Mouse (Mus musculus) stomach, embryonic 14.5 days (tissue): ENCODE data around the gene Usp40. TPM values are rescaled to one million over a fixed set of nuclear protein-coding genes. Genes with fewer than 3 reads are reported as not detected.

Experiments used
- ATAC-seq: fragments of 200-750 bp; cut with Nextera tagmentation; 2 replicates; pipeline ENCODE4 v1.8.0; 2017; ENCODE audit warnings: low read depth, moderate TSS enrichment; ENCODE audit not compliant: insufficient number of reproducible peaks, insufficient read depth, low FRiP score
- H3K27ac ChIP-seq: fragments of 300-500 bp; sonication (generic); 2 replicates; pipeline ENCODE4 v1.5.1; 2014; ENCODE audit warnings: mild to moderate bottlenecking, low read length, moderate library complexity, mixed read lengths
- H3K27me3 ChIP-seq: fragments of 300-500 bp; sonication (generic); 2 replicates; pipeline ENCODE4 v1.6.1; 2014; ENCODE audit warnings: low read length, control low read depth, mixed read lengths; ENCODE audit not compliant: control insufficient read depth, insufficient read depth
- H3K36me3 ChIP-seq: fragments of 300-500 bp; sonication (generic); 2 replicates; pipeline ENCODE4 v1.6.1; 2014; ENCODE audit warnings: mild to moderate bottlenecking, control low read depth, low read length, moderate library complexity, mixed read lengths; ENCODE audit not compliant: control insufficient read depth, insufficient read depth
- H3K4me1 ChIP-seq: fragments of 300-500 bp; sonication (generic); 2 replicates; pipeline ENCODE4 v1.6.1; 2014; ENCODE audit warnings: low read length, control low read depth, mixed read lengths; ENCODE audit not compliant: control insufficient read depth, insufficient read depth
- H3K4me2 ChIP-seq: fragments of 300-500 bp; sonication (generic); replicated peaks from 2 replicates; pipeline ENCODE4 v1.6.1; 2014; ENCODE audit warnings: low read depth, low read length, control low read depth
- H3K4me3 ChIP-seq: fragments of 300-500 bp; sonication (generic); 2 replicates; pipeline ENCODE4 v1.5.1; 2014; ENCODE audit warnings: low read depth, low read length, control low read depth
- H3K9ac ChIP-seq: fragments of 300-500 bp; sonication (generic); replicated peaks from 2 replicates; pipeline ENCODE4 v1.6.1; 2014; ENCODE audit warnings: low read depth, mild to moderate bottlenecking, control low read depth, low read length, moderate library complexity, mixed read lengths
- H3K9me3 ChIP-seq: fragments of 300-500 bp; sonication (generic); 2 replicates; pipeline ENCODE4 v1.6.1; 2016; ENCODE audit warnings: low read depth, low read length, control low read depth; ENCODE audit not compliant: control insufficient read depth
- WGBS: fragments of 180-500 bp; shearing (Covaris S2); extraction: QIAGEN DNeasy Blood & Tissue Kit; methylation state at CpG from one replicate; pipeline ENCODE4 v1.1.7; 2014; 5-methylcytosine and 5-hydroxymethylcytosine counted together
- polyA plus RNA-seq: library from polyadenylated mRNA; unstranded; fragments of >200 nt; fragmentation: Nextera tagmentation; extraction: Ambion mirVana; gene quantifications from 2 replicates; pipeline ENCODE4 v1.2.1, GENCODE M21; 2014

The Usp40 gene
- polyA plus RNA-seq, 1 experiment from 2014 or later, result 43.9 TPM

GRCm38 (mm10) chr1:87917361-87917760, 91.0 kb downstream of the Usp40 start:
- Histone ChIP-seq H3K4me3 (no peak overlapping the region), H3K36me3 (peaks cover 40% of the 10 kb centered on the region), H3K27ac (no peak overlapping the region), H3K4me2 (no peak overlapping the region), H3K9ac (no peak overlapping the region), H3K9me3 (no peaks in the 10 kb centered on the region), H3K27me3 (no peaks in the 10 kb centered on the region), H3K4me1 (peaks cover 6% of the 10 kb centered on the region; the same call in 1 of the 2 replicates)
- WGBS, result 96% methylated on average over 3 of the region's 3 CpGs
- ATAC-seq, result no peak

GRCm38 (mm10) chr1:87913356-87913755, 95.0 kb downstream of the Usp40 start:
- Histone ChIP-seq H3K27ac (no peak overlapping the region), H3K27me3 (no peaks in the 10 kb centered on the region), H3K36me3 (peaks cover 23% of the 10 kb centered on the region), H3K4me1 (peaks cover 7% of the 10 kb centered on the region; the same call in 1 of the 2 replicates), H3K4me3 (no peak overlapping the region), H3K9me3 (no peaks in the 10 kb centered on the region), H3K4me2 (no peak overlapping the region), H3K9ac (no peak overlapping the region)
- no peak for ATAC-seq

GRCm38 (mm10) chr1:87910428-87910827, 97.9 kb downstream of the Usp40 start:
- Histone ChIP-seq H3K4me2 (no peak overlapping the region), H3K27me3 (no peaks in the 10 kb centered on the region), H3K9ac (no peak overlapping the region), H3K27ac (no peak overlapping the region), H3K36me3 (peaks cover 4% of the 10 kb centered on the region; the same call in 1 of the 2 replicates), H3K4me3 (no peak overlapping the region), H3K4me1 (peaks cover 7% of the 10 kb centered on the region; the same call in 1 of the 2 replicates), H3K9me3 (no peaks in the 10 kb centered on the region)
- WGBS, result 87% methylated on average over 1 of the region's 1 CpGs
- ATAC-seq, result no peak

GRCm38 (mm10) chr1:87909565-87909964, 98.8 kb downstream of the Usp40 start:
- no peak overlapping the region for H3K27ac ChIP-seq
- no peak for ATAC-seq

GRCm38 (mm10) chr1:87908736-87909135, 99.6 kb downstream of the Usp40 start:
- peaks cover 7% of the 10 kb centered on the region; the same call in 1 of the 2 replicates for H3K4me1 ChIP-seq
- H3K9me3 ChIP-seq, result no peaks in the 10 kb centered on the region
- H3K9ac ChIP-seq, result no peak overlapping the region
- H3K4me3 ChIP-seq, result no peak overlapping the region
- 69% methylated on average over 3 of the region's 3 CpGs for WGBS
- H3K27me3 ChIP-seq, result no peaks in the 10 kb centered on the region
- no peak overlapping the region for H3K4me2 ChIP-seq
- no peak for ATAC-seq
- H3K36me3 ChIP-seq, result peaks cover 4% of the 10 kb centered on the region; the same call in 1 of the 2 replicates
- H3K27ac ChIP-seq, result no peak overlapping the region

More at GRCm38 (mm10) chr1:87909565-87909964, 98.8 kb downstream of the Usp40 start:
- H3K9me3 ChIP-seq, result no peaks in the 10 kb centered on the region
- H3K9ac ChIP-seq, result no peak overlapping the region
- peaks cover 4% of the 10 kb centered on the region; the same call in 1 of the 2 replicates for H3K36me3 ChIP-seq
- no peaks in the 10 kb centered on the region for H3K27me3 ChIP-seq
- no peak overlapping the region for H3K4me2 ChIP-seq
- H3K4me3 ChIP-seq, result no peak overlapping the region
- H3K4me1 ChIP-seq, result peaks cover 7% of the 10 kb centered on the region; the same call in 1 of the 2 replicates

GRCm38 (mm10) chr1:87908006-87908405, 100.3 kb downstream of the Usp40 start:
- no peak overlapping the region for H3K4me3 ChIP-seq
- H3K4me1 ChIP-seq, result 0 out of 2 replicates have a peak, but pooled peaks cover 3% of the 10 kb centered on the region
- ATAC-seq, result no peak
- H3K4me2 ChIP-seq, result no peak overlapping the region
- WGBS, result 91% methylated on average over 2 of the region's 2 CpGs
- H3K27me3 ChIP-seq, result no peaks in the 10 kb centered on the region
- no peaks in the 10 kb centered on the region for H3K9me3 ChIP-seq
- H3K36me3 ChIP-seq, result peaks cover 4% of the 10 kb centered on the region; the same call in 1 of the 2 replicates
- no peak overlapping the region for H3K27ac ChIP-seq
- no peak overlapping the region for H3K9ac ChIP-seq

GRCm38 (mm10) chr1:87906361-87906956, 101.9 kb downstream of the Usp40 start:
- WGBS, result 83% methylated on average over 5 of the region's 5 CpGs
- ATAC-seq, result no peak
- Histone ChIP-seq H3K4me2 (no peak overlapping the region), H3K9me3 (no peaks in the 10 kb centered on the region), H3K27me3 (no peaks in the 10 kb centered on the region), H3K4me3 (no peak overlapping the region), H3K27ac (no peak overlapping the region), H3K9ac (no peak overlapping the region), H3K36me3 (peaks cover 4% of the 10 kb centered on the region; the same call in 1 of the 2 replicates), H3K4me1 (no peaks in the 10 kb centered on the region)

- Histone ChIP-seq H3K4me3 (no peak overlapping the region), H3K9me3 (no peaks in the 10 kb centered on the region)
- ATAC-seq, result no peak
Observed at GRCm38 (mm10) chr1:87902186-87902585, 106.2 kb downstream of the Usp40 start.

GRCm38 (mm10) chr1:87900979-87901378, 107.4 kb downstream of the Usp40 start:
- 88% methylated on average over 6 of the region's 6 CpGs for WGBS
- no peaks in the 10 kb centered on the region for H3K4me1 ChIP-seq
- H3K9ac ChIP-seq, result no peak overlapping the region
- ATAC-seq, result no peak
- no peak overlapping the region for H3K4me2 ChIP-seq
- H3K9me3 ChIP-seq, result no peaks in the 10 kb centered on the region
- H3K36me3 ChIP-seq, result no peaks in the 10 kb centered on the region
- no peak overlapping the region for H3K27ac ChIP-seq
- no peaks in the 10 kb centered on the region for H3K27me3 ChIP-seq
- H3K4me3 ChIP-seq, result no peak overlapping the region

More at GRCm38 (mm10) chr1:87902186-87902585, 106.2 kb downstream of the Usp40 start:
- no peak overlapping the region for H3K27ac ChIP-seq
- no peaks in the 10 kb centered on the region for H3K36me3 ChIP-seq
- H3K9ac ChIP-seq, result no peak overlapping the region
- no peak overlapping the region for H3K4me2 ChIP-seq
- H3K4me1 ChIP-seq, result no peaks in the 10 kb centered on the region
- no peaks in the 10 kb centered on the region for H3K27me3 ChIP-seq
